Mouse (Mus musculus) heart, embryonic 16.5 days (tissue): ENCODE measurements around the gene Katnbl1. TPM values are rescaled to one million over a fixed set of nuclear protein-coding genes. Genes with fewer than 3 reads are reported as not detected.

Experiments used
- ATAC-seq: fragments of 200-750 bp; cut with Nextera tagmentation; replicated peaks from 2 replicates; pipeline ENCODE4 v1.8.0; 2017; ENCODE audit warnings: moderate number of reproducible peaks; ENCODE audit not compliant: insufficient read depth, low FRiP score; ENCODE audit errors: extremely low read depth
- H3K27ac ChIP-seq: fragments of 300-500 bp; sonication (generic); 2 replicates; pipeline ENCODE4 v1.5.1; 2014; ENCODE audit warnings: mild to moderate bottlenecking, low read length, control low read depth, moderate library complexity
- H3K27me3 ChIP-seq: fragments of 300-500 bp; sonication (generic); 2 replicates; pipeline ENCODE4 v1.6.1; 2014; ENCODE audit warnings: low read length, mixed read lengths; ENCODE audit not compliant: control insufficient read depth, insufficient read depth
- H3K36me3 ChIP-seq: fragments of 300-500 bp; sonication (generic); 2 replicates; pipeline ENCODE4 v1.6.1; 2014; ENCODE audit not compliant: control insufficient read depth, insufficient read depth
- H3K4me1 ChIP-seq: fragments of 300-500 bp; sonication (generic); 2 replicates; pipeline ENCODE4 v1.6.1; 2014; ENCODE audit warnings: low read length, mixed read lengths; ENCODE audit not compliant: control insufficient read depth, insufficient read depth
- H3K4me2 ChIP-seq: fragments of 300-500 bp; sonication (generic); 2 replicates; pipeline ENCODE4 v1.6.1; 2014; ENCODE audit warnings: low read depth, mild to moderate bottlenecking, control low read depth, low read length
- H3K4me3 ChIP-seq: fragments of 300-500 bp; sonication (generic); 2 replicates; pipeline ENCODE4 v1.5.1; 2014; ENCODE audit warnings: mild to moderate bottlenecking, control low read depth, low read length
- H3K9ac ChIP-seq: fragments of 300-500 bp; sonication (generic); 2 replicates; pipeline ENCODE4 v1.6.1; 2014; ENCODE audit warnings: low read length, control low read depth
- H3K9me3 ChIP-seq: fragments of 300-500 bp; sonication (generic); replicated peaks from 2 replicates; pipeline ENCODE4 v1.6.1; 2016; ENCODE audit warnings: low read length; ENCODE audit not compliant: control insufficient read depth
- WGBS: fragments of 180-500 bp; shearing (Covaris S2); extraction: QIAGEN DNeasy Blood & Tissue Kit; methylation state at CpG from one replicate; pipeline ENCODE4 v1.1.7; 2014; 5-methylcytosine and 5-hydroxymethylcytosine counted together
- polyA plus RNA-seq: library from polyadenylated mRNA; unstranded; fragments of >200 nt; fragmentation: Nextera tagmentation; extraction: Ambion mirVana; gene quantifications from 2 replicates; pipeline ENCODE4 v1.2.1, GENCODE M21; 2015

Katnbl1 gene
- polyA plus RNA-seq, 1 experiment from 2014 or later: 25.1 TPM

DNA sequence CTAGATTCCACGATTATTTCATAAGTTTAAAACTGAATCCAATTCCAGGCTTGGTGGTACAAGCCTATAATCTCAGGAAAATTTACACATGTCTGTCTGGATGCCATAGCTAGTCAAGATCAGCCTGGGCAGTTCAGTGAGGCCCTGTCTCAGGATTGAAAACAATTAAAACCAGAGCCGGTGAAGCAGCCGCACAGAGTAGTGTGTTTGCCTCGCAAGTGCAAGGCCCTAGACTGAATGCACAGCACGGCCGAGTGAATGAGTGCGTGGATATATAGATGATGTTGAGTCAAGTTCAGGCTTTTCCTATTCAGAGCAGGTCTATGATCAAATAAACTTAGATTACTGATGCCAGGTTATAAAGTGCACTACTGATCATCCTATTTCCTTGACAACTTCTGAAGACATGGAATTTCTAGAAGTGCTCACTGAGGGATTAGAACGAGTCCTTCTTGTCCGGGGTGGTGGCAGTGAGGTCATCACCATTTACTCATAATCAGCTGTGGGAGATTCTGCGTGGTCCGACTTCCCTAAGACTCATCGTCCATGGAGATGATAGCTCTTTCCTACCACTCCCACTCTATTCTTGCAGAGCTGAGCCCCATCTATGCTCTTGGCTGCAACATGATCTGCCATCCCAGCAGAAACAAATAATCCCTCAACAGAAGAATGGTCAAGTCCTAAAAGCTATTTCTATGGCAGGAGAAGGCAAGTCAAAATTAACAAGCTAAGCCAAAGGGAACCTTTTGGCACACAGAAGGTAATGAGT is 18.8 kb upstream of the Katnbl1 start:
- no peak overlapping the region for H3K4me2 ChIP-seq
- no peaks in the 10 kb centered on the region for H3K9me3 ChIP-seq
- 81% methylated on average over 12 of the region's 12 CpGs for WGBS
- no peak overlapping the region for H3K4me3 ChIP-seq
- H3K9ac ChIP-seq: no peak overlapping the region
- ATAC-seq: no peak
- H3K36me3 ChIP-seq: peaks cover 74% of the 10 kb centered on the region
- H3K4me1 ChIP-seq: no peaks in the 10 kb centered on the region
- no peaks in the 10 kb centered on the region for H3K27me3 ChIP-seq
- no peak overlapping the region for H3K27ac ChIP-seq

DNA sequence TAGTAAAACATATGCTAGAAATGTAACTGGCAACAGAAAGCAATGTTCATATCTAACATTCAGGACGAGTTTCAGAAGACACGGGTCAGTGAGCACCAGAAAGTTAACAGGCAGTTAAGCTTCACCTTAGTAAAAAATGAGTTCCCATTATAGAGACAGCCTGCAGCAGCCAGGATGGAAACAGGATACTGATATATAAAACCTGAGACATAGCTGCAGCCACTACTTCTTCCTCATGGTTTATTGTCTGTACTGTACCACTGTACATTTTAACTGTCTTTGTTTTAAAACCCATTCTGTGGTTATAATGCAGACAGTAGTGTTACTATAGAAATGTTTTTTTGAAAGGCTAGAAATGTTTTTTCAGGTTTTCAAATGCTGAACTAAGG is 18.2 kb upstream of the Katnbl1 start:
- no peaks in the 10 kb centered on the region for H3K4me1 ChIP-seq
- H3K9me3 ChIP-seq: no peaks in the 10 kb centered on the region
- peaks cover 69% of the 10 kb centered on the region for H3K36me3 ChIP-seq
- no peak overlapping the region for H3K27ac ChIP-seq
- no peak overlapping the region for H3K4me3 ChIP-seq
- ATAC-seq: no peak
- H3K27me3 ChIP-seq: no peaks in the 10 kb centered on the region
- H3K9ac ChIP-seq: no peak overlapping the region
- 79% methylated on average over 2 of the region's 2 CpGs for whole genome bisulfite sequencing
- no peak overlapping the region for H3K4me2 ChIP-seq

DNA sequence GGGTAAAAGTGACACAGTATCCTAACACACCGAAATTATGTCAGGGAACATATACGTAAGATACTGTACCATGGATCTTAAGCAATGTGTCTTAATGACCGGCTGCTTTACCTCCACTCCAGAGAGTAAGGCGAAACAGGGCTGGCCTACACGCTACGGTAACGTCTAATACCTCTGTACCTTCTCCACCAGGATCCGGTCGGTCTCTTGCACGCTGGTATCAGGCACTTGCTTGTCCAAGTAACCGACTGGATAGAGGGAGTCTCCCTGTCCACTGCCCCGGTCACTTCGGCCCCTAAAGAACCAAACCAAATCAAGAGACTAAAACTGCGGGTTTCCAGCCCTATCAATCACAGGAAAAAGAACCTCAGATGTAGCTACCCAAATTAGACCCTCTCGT is 11.8 kb upstream of the Katnbl1 start:
- peak overlapping the region; percentile 96 for H3K4me3 ChIP-seq
- peaks cover 18% of the 10 kb centered on the region for H3K36me3 ChIP-seq
- H3K4me2 ChIP-seq: peak overlapping the region; percentile 92
- WGBS: 13% methylated on average over 15 of the region's 15 CpGs
- H3K9ac ChIP-seq: peak overlapping the region; percentile 91
- H3K4me1 ChIP-seq: peaks cover 10% of the 10 kb centered on the region
- no peaks in the 10 kb centered on the region for H3K9me3 ChIP-seq
- peak overlapping the region; percentile 90 for H3K27ac ChIP-seq
- no peaks in the 10 kb centered on the region for H3K27me3 ChIP-seq
- no peak; the same call in 1 of the 2 replicates for ATAC-seq

DNA sequence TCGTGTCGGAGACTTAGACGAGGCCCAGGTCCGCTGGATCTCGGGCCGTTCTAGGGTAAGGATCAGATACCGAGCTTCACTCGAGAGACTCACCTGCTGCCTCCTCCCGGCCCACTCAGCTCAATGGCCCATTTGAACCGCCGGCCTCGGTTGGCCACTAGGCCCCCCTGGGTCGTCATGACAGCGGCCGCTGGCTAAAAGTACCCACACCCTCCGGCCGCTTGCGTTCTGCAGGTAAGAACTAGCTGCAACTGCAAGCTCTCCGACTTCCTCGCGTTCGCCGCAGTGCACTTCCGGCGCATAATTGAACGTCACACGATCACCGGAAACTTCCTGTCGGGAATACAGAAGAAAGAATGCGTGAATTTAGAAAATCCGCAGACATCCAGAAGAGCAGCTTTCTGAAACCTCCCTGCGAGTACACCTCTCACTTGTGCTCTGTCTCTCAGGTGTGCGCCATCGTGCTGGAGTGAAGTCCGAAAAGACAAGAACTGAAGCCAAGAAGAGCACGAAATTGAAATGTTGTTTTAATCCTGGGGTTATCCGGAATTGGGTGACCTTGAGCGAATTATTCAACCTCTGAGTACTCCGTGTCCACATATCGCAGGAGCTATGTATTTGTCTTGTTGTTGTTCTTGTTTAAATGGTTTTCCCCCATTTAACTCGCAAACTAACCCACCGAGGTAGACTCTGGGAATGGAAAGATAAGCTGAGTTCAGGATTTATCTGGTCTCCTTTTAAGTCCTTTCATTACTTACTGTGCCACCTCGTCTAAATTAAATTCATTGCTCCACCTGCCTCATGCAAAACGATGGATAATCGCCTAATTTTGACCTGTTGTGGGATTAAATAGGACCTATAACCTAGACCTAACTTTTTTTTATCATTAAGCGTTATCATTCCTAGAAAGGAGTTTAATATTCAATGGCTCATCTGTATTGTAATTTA is 11.0 kb upstream of the Katnbl1 start, which contains the start of gene Emc4:
Gene Emc4 (minus strand): TSS at position 302 of the 948 bp plus-strand sequence.
- peak; percentile 72 for ATAC-seq
- peak within 1 kb of the TSS; percentile 91 for H3K9ac ChIP-seq
- peaks cover 10% of the 10 kb centered on the region for H3K4me1 ChIP-seq
- 1% methylated on average over 46 of the region's 46 CpGs for WGBS
- H3K4me3 ChIP-seq: peak within 1 kb of the TSS; percentile 96
- no peaks in the 10 kb centered on the region for H3K9me3 ChIP-seq
- peaks cover 14% of the 10 kb centered on the region for H3K36me3 ChIP-seq
- H3K27ac ChIP-seq: peak within 1 kb of the TSS; percentile 90
- no peaks in the 10 kb centered on the region for H3K27me3 ChIP-seq
- peak within 1 kb of the TSS; percentile 92 for H3K4me2 ChIP-seq

DNA sequence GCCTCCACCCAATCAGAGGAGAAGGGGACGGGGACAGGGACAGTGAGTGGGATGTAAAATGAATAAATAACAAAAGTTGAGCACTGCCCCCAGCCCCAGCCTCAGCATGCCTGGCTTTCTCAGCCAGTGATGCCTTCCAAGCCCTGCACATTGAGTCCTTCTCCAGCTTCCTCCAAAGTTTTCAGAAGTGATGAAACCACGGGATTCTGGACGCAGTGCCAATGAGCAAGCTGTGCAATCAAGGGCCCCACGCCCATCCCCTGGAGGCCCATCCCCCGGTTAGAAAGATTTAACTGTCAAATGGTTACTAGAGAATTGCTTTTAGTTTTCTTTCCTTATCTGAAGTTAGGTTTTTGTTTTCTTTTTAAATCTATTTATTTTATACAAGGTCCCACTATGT is 9.1 kb upstream of the Katnbl1 start:
- no peak overlapping the region for H3K4me3 ChIP-seq
- no peak overlapping the region for H3K4me2 ChIP-seq
- H3K4me1 ChIP-seq: peaks cover 10% of the 10 kb centered on the region
- no peaks in the 10 kb centered on the region for H3K27me3 ChIP-seq
- no peak overlapping the region for H3K9ac ChIP-seq
- no peaks in the 10 kb centered on the region for H3K9me3 ChIP-seq
- H3K27ac ChIP-seq: no peak overlapping the region
- 0 out of 2 replicates have a peak, but pooled peaks cover 3% of the 10 kb centered on the region for H3K36me3 ChIP-seq
- 58% methylated on average over 5 of the region's 5 CpGs for WGBS
- no peak for ATAC-seq

DNA sequence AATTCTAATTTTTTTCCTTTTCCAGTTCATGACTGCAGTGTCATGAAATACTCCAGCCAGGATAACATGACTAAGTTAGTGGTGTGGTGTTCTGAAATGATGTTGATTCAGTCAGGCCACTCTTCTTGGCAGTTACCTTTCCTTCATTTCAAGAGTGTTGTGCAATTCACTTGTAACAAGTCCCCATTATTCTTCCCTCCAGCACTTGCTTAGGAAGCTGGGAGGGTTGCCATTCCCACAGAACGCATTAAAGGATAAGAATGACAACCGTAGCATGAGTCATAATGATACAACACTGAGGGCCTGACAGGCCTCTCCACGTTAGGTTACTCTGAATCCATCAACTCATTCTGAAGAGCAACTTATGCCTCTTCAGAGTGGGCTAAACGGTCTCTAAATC is 5.9 kb upstream of the Katnbl1 start:
- H3K9me3 ChIP-seq: no peaks in the 10 kb centered on the region
- no peaks in the 10 kb centered on the region for H3K4me1 ChIP-seq
- H3K27me3 ChIP-seq: no peaks in the 10 kb centered on the region
- H3K36me3 ChIP-seq: no peaks in the 10 kb centered on the region
- H3K27ac ChIP-seq: no peak overlapping the region
- ATAC-seq: no peak
- no peak overlapping the region for H3K4me3 ChIP-seq
- H3K4me2 ChIP-seq: no peak overlapping the region
- no peak overlapping the region for H3K9ac ChIP-seq
- WGBS: 42% methylated on average over 4 of the region's 4 CpGs

DNA sequence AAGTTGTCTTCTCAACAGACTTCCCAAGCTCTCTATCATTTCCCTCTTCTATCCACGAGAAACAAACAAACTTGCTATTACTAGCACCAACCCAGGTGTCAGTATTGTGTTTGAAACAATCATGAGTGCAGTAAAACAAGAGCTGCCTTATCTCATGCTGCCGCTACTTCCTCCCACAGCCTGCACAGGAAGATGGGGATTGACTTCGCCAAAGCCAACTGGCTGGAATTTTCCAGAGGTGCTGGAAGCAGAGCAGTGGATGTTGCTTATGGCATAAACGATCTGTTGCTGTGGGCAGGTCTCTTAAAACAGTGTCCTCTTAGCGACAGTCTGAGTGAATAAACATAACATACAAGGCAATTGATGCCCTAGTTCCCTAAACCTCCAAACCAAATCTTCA is 4.4 kb upstream of the Katnbl1 start:
- WGBS: 42% methylated on average over 5 of the region's 5 CpGs
- no peak overlapping the region for H3K4me3 ChIP-seq
- H3K36me3 ChIP-seq: no peaks in the 10 kb centered on the region
- no peaks in the 10 kb centered on the region for H3K9me3 ChIP-seq
- no peaks in the 10 kb centered on the region for H3K4me1 ChIP-seq
- no peak overlapping the region for H3K9ac ChIP-seq
- ATAC-seq: no peak
- no peak overlapping the region for H3K27ac ChIP-seq
- H3K27me3 ChIP-seq: no peaks in the 10 kb centered on the region
- no peak overlapping the region for H3K4me2 ChIP-seq

DNA sequence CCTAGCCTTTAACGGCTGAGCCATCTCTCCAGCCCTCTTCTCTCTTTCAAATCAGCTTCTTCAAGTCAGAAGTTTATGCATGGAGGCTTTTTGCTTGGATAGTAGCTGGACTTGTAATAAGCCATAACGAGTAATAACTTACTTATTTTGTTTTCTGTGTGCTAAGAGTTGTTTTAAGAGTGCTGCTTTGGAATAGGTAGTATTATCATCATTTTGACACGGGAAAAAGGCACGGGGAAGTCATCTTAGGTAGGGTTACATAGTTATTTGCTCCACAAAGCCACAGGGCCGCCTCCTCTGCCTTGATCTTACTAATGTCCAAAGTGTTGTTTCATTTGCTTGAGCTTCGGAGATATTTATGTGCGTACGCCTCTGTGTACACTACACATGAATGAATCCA is 1.1 kb downstream of the Katnbl1 start:
- 39% methylated on average over 8 of the region's 8 CpGs for WGBS
- H3K9me3 ChIP-seq: no peaks in the 10 kb centered on the region
- H3K36me3 ChIP-seq: no peaks in the 10 kb centered on the region
- H3K27ac ChIP-seq: no peak overlapping the region
- ATAC-seq: no peak
- H3K4me1 ChIP-seq: peaks cover 12% of the 10 kb centered on the region
- peak overlapping the region; percentile 81 for H3K4me2 ChIP-seq
- peak overlapping the region; percentile 95 for H3K9ac ChIP-seq
- peak overlapping the region; percentile 86 for H3K4me3 ChIP-seq
- no peaks in the 10 kb centered on the region for H3K27me3 ChIP-seq

DNA sequence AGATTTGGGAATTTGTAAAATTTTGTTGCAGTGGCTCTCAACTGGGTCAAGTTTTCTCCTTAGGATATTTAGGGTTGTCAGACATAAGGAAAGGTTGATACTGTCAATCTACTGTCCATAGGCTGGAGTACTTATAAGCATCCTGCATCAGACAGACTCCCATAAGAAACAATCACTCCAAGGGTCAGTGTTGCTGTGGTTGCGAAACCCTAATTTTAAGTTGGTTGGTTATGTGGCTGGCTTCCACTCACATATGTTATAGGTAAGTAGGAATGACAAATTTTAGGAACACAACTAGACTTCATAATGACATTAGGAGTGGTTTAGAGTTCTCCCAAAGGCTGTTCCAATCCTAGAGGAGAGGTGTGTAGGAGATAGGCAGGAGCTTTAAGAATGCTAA is 2.2 kb downstream of the Katnbl1 start:
- Histone ChIP-seq H3K4me1 (peaks cover 12% of the 10 kb centered on the region), H3K27ac (no peak overlapping the region), H3K4me3 (no peak overlapping the region), H3K9me3 (no peaks in the 10 kb centered on the region), H3K27me3 (no peaks in the 10 kb centered on the region), H3K36me3 (no peaks in the 10 kb centered on the region), H3K4me2 (no peak overlapping the region), H3K9ac (no peak overlapping the region)
- WGBS: 95% methylated on average over 1 of the region's 1 CpGs
- ATAC-seq: no peak
